ENCODE assay signal across 8 mouse cellular contexts in the genomic region with DNA sequence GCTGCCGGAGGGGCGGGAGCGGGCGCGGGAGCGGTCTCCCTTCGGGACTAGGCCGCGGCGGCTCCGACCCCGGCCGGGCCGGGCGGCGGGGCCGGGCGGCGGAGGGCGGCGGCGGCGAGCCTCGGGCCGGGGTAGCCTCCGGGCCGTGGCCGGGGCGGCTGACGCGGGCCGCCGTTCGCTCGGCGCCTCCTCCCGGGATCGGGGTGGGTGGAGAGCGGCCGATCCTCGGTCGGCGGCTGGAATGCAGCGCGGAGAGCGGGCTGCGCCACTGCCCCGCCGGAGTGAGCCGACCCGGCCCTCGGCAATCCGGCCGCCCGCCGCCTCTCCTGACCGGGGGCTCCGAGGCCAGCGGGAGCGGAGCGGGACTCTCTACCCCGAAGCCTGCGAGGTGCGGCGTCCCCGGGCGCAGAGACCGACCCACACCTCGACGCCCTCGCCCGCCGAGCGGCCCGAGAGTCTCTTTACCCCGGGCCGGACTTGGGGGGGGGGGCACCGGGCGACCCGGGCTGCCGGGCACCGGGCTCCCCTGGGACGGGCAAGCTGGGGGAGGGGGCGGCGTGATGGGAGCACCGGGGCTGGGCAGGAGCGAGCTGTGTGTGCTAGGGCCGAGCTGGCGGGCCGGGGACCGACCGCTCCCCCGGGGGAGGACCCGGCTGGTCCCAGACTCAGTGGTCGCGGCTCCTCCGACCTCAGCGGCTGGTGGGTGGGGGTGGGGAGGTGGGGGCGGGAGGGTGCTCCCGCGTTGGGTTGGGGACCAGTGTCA. TPM values are rescaled to one million over a fixed set of nuclear protein-coding genes. Genes with fewer than 3 reads are reported as not detected.
DNase-seq lines count a peak whose midpoint lies in the region; ATAC-seq lines count a peak whose summit lies in the region.

No protein-coding gene starts in this region.

- H3K4me3 ChIP-seq in forebrain, embryonic 15.5 days, result peak overlapping the region; percentile 82
- H3K4me3 ChIP-seq in hindbrain, embryonic 10.5 days, result peak overlapping the region; percentile 99
- peak overlapping the region; percentile 97 for H3K4me3 ChIP-seq in limb, embryonic 13.5 days
- peak overlapping the region; percentile 93 for H3K4me3 ChIP-seq in midbrain, embryonic 14.5 days (replicated peaks; ENCODE audit: low read depth, low read length)

- H3K27ac ChIP-seq in forebrain, embryonic 15.5 days (replicated peaks), result peak overlapping the region; percentile 98
- H3K27ac ChIP-seq in hindbrain, embryonic 10.5 days, result peak overlapping the region; percentile 98
- H3K27ac ChIP-seq in limb, embryonic 13.5 days, result peak overlapping the region; percentile 97
- H3K27ac ChIP-seq in midbrain, embryonic 14.5 days (replicated peaks; ENCODE audit: low read depth, low read length), result peak overlapping the region; percentile 98

- peak overlapping the region; percentile 73 for H3K4me2 ChIP-seq in forebrain, embryonic 15.5 days (replicated peaks)
- H3K4me2 ChIP-seq in limb, embryonic 13.5 days (replicated peaks), result peak overlapping the region; percentile 79
- H3K4me2 ChIP-seq in midbrain, embryonic 14.5 days (ENCODE audit: low read length), result peak overlapping the region; percentile 88

- WGBS in forebrain, embryonic 15.5 days, result under 1% methylated on average over 82 of the region's 101 CpGs
- WGBS in hindbrain, embryonic 10.5 days, result under 1% methylated on average over 100 of the region's 101 CpGs
- under 1% methylated on average over 66 of the region's 101 CpGs for WGBS in limb, embryonic 13.5 days
- WGBS in midbrain, embryonic 14.5 days, result under 1% methylated on average over 74 of the region's 101 CpGs

- DNase-seq in kidney, adult 18-20 months, result peak; percentile 47
- DNase-seq in kidney, adult 11 months, result no peak
- peak; percentile 21 for DNase-seq in cerebellum, adult 11 months
- DNase-seq in hindbrain, embryonic 10.5 days (ENCODE audit: low spot score), result peak; percentile 59
- peak; percentile 65 for DNase-seq in midbrain, embryonic 14.5 days
- DNase-seq in spleen, postnatal 14 days (ENCODE audit: low spot score in 2 of 2), result peak; percentile 11 to 36

- H3K27me3 ChIP-seq in forebrain, embryonic 15.5 days, result no peaks in the 10 kb centered on the region
- H3K27me3 ChIP-seq in hindbrain, embryonic 10.5 days (ENCODE audit: insufficient read depth, poor library complexity, severe bottlenecking), result peaks cover 15% of the 10 kb centered on the region
- no peaks in the 10 kb centered on the region for H3K27me3 ChIP-seq in limb, embryonic 13.5 days
- H3K27me3 ChIP-seq in midbrain, embryonic 14.5 days (ENCODE audit: control insufficient read depth, insufficient read depth, low read length), result no peaks in the 10 kb centered on the region

- peak overlapping the region; percentile 97 for H3K9ac ChIP-seq in forebrain, embryonic 15.5 days (replicated peaks)
- peak overlapping the region; percentile 94 for H3K9ac ChIP-seq in limb, embryonic 13.5 days
- peak overlapping the region; percentile 97 for H3K9ac ChIP-seq in midbrain, embryonic 14.5 days (replicated peaks; ENCODE audit: low read length)

- H3K9me3 ChIP-seq in forebrain, embryonic 15.5 days, result no peaks in the 10 kb centered on the region
- H3K9me3 ChIP-seq in hindbrain, embryonic 10.5 days, result no peaks in the 10 kb centered on the region
- no peaks in the 10 kb centered on the region for H3K9me3 ChIP-seq in limb, embryonic 13.5 days
- no peaks in the 10 kb centered on the region for H3K9me3 ChIP-seq in midbrain, embryonic 14.5 days (ENCODE audit: control insufficient read depth, low read length)

- peaks cover 3% of the 10 kb centered on the region for H3K36me3 ChIP-seq in forebrain, embryonic 15.5 days
- peaks cover 18% of the 10 kb centered on the region for H3K36me3 ChIP-seq in hindbrain, embryonic 10.5 days
- peaks cover 14% of the 10 kb centered on the region for H3K36me3 ChIP-seq in limb, embryonic 13.5 days
- H3K36me3 ChIP-seq in midbrain, embryonic 14.5 days (ENCODE audit: control insufficient read depth, insufficient read depth, low read length), result peaks cover 6% of the 10 kb centered on the region

- ATAC-seq in forebrain, embryonic 15.5 days (replicated peaks), result peak; percentile 65
- peak; percentile 42 for ATAC-seq in limb, embryonic 13.5 days (ENCODE audit: low FRiP score, low read depth)
- peak; percentile 69 for ATAC-seq in midbrain, embryonic 14.5 days (ENCODE audit: low FRiP score, low TSS enrichment)

- peaks cover 13% of the 10 kb centered on the region; the same call in 1 of the 2 replicates for H3K4me1 ChIP-seq in forebrain, embryonic 15.5 days
- peaks cover 17% of the 10 kb centered on the region for H3K4me1 ChIP-seq in hindbrain, embryonic 10.5 days (replicated peaks)
- H3K4me1 ChIP-seq in limb, embryonic 13.5 days, result peaks cover 8% of the 10 kb centered on the region; the same call in 1 of the 2 replicates
- no peaks in the 10 kb centered on the region; the same call in 1 of the 2 replicates for H3K4me1 ChIP-seq in midbrain, embryonic 14.5 days (ENCODE audit: control insufficient read depth, insufficient read depth, low read length)

RNA-seq across cellular contexts. Expression of gene Mier3, which starts 5.9 kb away (rescaled TPM):
- polyA plus RNA-seq in forebrain, embryonic 15.5 days (2015; fragmentation: Nextera tagmentation; extraction: Ambion mirVana), result 20.5 and 21.9 TPM in 2 replicates
- 17.1 and 19.7 TPM in 2 replicates for polyA plus RNA-seq in hindbrain, embryonic 10.5 days (2016; fragmentation: Nextera tagmentation; extraction: Ambion mirVana)
- polyA plus RNA-seq in limb, embryonic 13.5 days (2015; fragmentation: Nextera tagmentation; extraction: Ambion mirVana), result 26.9 and 27.5 TPM in 2 replicates
- polyA plus RNA-seq in midbrain, embryonic 14.5 days (2014; fragmentation: Nextera tagmentation; extraction: Ambion mirVana), result 27.5 and 27.9 TPM in 2 replicates
